Mouse (Mus musculus) cerebellum, adult 11-12 months (tissue): ENCODE results near the gene Fhl4.

Experiments
- DNase-seq: peaks from one replicate; pipeline ENCODE4 v3.0.0; 2022

Fhl4 gene

DNA sequence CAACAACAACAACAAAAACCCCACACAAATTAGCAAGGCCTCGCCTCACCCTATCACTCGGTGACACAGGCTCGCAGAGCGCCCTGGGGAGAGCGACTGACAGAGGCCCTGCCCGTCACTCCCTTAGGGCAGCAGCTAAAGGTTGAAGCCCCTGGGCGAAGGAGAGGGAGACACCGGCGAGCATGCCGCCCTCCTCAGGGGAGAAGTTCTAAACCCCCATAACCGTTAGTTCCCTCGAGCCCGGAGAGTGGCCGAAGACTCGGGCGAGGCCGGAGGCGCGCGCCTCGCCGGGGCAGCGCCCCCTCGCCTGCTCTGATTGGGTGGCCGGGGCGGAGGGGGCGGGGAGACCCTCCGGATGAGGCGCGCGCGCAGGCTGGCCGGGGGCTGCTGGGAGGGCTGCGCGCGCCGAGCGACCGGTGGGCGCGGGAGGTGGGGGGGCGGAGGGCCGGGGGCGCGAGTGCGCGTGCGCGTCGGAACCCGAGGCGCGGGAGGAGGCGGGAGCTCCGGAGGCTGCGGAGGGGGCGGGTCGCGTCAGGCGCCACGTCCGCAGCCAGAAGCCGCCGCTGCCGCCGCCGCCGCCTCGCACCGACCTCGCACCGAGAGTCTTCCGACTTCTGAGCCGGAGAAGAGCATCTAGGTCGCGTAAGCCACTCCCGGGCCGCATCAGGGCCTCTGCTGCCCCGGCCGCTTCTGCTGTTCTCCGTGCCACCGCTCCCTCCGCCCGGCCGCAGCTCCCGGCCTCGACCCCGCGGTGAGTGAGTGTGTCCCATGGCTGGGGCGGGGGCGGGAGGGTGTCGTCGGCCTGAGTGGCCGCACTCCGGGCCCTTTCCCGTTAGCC, at the start of gene Fhl4, which contains the start of gene Tmem263:
Gene Fhl4, minus strand, starts transcription at position 249 of the 838 bp plus-strand sequence.
Gene Tmem263, plus strand, starts transcription at position 381 of the 838 bp plus-strand sequence.
- DNase-seq = peak; percentile 77

GRCm38 (mm10) chr10:85149226-85149625, 46.9 kb upstream of the Fhl4 start:
- DNase-seq = no peak

DNA sequence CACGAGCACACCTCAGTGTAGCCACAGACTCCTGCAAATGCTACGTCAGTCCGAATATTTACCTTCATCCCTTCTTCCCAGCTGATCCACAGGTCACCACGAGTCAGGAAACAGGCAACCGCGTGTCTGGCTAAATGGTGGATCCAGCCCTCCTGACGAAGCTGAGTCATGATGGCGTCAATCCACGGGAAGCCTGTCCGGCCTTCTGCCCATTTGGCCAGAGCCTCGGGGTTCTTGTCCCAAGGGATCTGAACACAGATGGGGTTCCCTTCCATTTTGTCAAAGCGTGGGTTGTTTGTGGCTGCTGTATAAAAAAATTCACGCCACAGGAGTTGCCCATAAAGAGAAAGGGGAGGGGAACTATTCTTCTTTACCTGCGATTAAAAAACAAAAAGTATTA, 44.0 kb upstream of the Fhl4 start:
- DNase-seq = peak; percentile 57

DNA sequence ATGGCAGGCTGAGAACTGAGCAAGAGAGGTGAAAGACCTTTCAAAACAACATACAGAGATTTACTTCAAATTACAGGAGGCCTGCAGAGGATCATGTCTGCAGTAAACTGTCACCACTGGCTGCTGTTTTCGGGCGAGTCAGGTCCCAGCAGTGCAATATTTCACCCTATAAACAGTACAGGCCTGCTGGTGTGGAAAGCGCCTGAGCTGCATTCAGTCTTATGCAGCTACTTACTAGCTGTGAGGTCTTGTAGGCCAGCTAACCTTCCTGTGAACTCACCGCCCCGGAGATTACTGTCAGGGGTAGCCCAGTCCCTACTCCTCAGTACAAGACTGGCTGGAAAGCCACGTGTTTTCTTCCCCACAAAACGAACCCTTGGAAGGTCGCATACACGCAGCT, 39.2 kb upstream of the Fhl4 start:
- DNase-seq = no peak

DNA sequence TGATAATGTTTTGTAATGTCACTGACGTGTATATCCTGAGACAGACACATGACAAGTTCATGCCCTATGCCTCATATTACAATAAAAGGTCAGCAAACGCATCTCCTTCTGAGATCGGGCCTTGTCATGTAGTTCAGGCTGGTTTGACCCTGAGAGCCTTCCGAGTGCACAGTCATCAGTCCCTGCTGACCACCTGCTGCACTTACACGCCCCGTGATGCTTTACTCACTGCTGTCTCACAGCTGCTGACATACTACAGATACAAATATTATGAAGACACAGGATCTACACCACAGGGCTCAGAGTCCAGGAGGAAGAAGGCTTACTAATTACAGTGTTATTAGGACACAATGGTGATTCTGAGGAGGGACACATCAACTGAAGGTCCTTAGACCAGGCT, 34.3 kb upstream of the Fhl4 start:
- no peak for DNase-seq

- DNase-seq = no peak
Observed at GRCm38 (mm10) chr10:85128453-85128852, 26.2 kb upstream of the Fhl4 start.

GRCm38 (mm10) chr10:85127395-85128287, 25.3 kb upstream of the Fhl4 start, which contains the start of gene Mterf2:
TSS of gene Mterf2 (minus strand) at chr10:85128027.
- peak; percentile 99 for DNase-seq

DNA sequence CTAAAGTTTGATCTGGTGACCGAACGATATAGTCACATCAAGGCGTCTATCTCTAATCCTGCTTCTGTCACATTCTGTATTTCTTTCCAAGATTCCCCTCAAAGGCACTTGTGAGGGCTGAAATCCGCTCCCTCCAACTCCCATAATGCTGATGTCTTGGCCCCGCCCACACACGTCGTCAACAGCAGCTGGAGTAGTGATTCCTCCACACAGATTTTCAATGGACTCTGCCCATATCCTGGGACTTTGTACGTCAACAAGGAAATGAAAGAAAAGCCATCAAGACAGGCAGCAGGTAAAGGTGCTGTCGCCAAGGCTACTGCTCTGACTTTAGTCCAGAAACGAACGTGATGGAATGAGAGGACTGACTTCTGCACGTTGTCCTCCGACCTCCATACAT, 22.9 kb upstream of the Fhl4 start:
- DNase-seq = no peak

- no peak for DNase-seq
Observed at GRCm38 (mm10) chr10:85114409-85114808, 12.1 kb upstream of the Fhl4 start.

DNA sequence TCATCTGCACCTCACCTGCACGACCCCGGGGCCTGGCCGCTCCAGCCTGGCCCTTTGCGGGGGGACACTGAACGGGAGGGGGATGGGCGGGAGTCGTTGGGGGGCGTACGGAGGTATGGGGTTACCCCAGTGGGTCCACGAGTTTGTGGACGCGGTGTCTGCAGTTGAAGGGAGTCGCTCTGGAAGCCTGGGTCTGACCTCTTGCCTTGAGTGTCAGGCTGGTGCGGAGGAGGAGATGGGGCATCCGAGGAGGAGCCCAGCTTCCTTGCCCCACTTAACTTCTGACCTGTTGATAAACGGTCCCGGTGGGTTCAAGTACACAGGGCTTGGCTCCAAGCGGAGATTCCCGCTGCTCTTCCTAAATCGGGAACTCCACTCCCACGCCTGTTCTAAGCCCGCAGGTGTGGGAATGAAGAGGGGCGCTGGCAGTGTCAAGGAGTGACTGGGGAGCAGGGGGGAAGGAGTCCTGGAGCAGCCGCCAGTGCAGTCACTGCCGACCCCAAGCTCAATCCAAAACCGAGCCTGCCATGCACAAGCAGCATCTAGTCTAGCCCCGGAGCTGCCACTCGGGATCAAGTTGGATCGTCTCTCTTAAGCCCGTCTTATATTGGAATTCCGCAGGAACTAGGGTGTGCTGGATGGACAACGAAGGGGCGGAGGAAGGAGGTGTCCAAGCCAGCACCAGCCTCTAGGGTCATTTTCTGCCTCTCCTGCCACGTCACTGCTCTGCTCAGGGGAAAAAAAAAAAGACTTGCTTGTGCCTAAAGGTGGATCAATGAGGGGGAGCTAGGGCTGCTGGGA, 990 bp upstream of the Fhl4 start:
- DNase-seq = peak; percentile 53

DNA sequence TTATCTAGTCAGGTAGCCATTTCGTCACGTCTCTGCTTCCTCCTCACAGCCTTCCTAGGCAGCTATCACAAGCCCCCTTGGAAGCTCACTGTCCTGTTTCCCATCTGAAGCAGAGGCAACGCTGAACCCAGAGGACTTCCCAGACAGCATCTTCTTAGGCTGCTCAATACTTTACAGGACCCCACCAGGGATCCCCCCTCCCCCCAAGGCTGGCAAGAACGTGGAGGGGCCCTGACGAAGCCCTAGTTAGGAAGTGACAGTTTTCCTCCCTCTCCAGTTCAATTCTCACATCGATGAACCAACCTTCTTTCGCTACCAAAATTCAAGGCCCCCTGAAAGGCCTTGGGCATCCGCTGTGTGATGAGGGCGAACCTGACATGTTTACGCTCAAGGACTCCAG, 454 bp downstream of the Fhl4 start:
- no peak for DNase-seq

DNA sequence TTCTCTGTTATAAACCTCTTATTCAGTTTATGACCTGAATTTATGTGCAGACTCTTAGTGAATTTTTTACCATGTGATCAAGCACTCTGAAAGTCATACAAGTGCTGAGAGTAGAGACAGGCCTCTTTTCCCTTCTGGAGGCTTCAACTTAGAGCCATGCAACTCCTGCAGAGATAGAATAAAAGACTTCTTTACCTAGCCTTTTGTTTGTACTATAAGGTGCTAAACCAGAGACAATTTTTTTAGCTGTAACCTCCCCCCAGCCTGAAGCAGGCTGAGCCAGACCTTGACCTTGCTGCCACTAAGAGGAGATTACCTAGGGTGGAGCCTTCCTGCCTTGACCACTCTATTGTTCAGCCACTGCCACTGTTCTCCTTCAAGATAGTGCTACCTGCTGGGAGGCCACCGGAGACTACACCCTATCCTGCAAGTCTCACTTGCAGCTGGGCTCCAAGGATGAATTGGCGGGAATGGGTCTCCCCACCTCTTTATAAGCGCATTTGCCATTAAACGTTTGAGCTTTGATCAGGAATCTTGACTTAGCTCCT, 30.6 kb downstream of the Fhl4 start:
- DNase-seq = no peak

GRCm38 (mm10) chr10:85054876-85055275, 47.4 kb downstream of the Fhl4 start:
- DNase-seq = no peak

DNA sequence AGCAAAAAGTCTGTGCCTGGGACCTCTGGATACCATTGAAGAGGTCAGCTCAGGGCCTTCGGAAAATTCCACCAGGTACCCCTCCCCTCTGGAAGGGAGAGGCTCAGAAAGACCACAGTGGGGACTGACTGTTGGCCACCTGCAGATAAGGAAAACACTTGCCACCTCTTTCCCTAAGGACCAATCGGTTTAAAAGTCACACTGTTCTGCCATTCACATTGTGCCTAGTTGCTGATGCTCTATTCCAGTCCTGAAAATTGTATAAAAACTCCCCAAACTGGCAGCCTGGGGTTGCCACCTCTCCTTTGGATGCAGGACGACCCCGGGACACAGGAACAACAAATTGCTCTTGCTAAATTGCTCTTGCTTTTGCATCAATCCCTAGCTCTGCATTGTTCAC, 49.8 kb downstream of the Fhl4 start:
- no peak for DNase-seq

DNA sequence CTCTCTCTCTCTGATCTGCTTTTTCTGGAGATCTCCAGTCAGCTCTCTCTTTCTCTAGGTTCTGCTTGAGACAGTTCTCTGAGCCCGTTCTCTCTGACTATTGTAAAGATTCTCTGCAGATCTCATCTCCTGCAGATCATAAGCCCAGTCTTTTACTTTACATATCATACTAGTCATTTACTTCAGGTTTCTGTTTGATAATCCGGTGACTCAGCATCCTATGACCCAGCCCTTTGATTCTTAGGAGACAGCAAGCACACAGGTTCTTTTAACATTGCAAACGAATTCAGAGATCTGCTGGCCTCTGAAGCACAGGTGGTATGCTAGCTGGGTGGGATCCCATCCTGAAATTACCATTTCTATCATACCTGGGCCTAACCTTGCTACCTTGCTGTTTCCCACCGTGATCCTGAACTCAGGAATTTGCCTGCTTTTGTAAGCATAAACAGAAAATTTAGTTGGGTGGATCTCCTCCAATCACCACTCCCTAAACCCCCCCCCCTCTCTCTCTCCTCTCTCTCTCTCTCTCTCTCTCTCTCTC, 51.6 kb downstream of the Fhl4 start:
- no peak for DNase-seq

DNA sequence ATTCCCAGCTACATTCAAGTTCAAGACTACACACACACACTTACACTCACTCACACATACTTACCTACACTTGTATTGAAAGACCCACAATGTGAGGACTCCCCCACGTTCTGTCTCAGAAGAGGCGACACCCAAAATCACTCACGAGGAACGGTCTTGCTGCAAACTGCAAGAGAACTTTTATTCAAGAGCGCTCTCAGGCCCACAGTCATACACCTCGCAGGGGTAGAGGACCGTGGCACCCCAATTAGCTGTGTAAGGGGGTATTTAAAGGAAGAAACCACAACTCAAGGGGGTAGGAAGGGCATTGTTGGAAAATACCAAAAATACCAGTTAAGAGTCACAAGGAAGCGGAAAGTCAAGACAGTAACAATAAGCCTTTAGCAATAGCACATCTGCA, 54.3 kb downstream of the Fhl4 start:
- no peak for DNase-seq

GRCm38 (mm10) chr10:85046585-85046984, 55.7 kb downstream of the Fhl4 start:
- DNase-seq = no peak
